Mouse (Mus musculus) adrenal gland, adult 10 weeks (tissue): Measurements from ENCODE around the gene Oxtr. TPM values are rescaled to one million over a fixed set of nuclear protein-coding genes. Genes with fewer than 3 reads are reported as not detected.

ENCODE experiments used
- polyA plus RNA-seq: library from polyadenylated mRNA; stranded (reverse); fragments of 350-450 nt; fragmentation: Illumina TruSeq; extraction: RNeasy Lipid Tissue Mini Kit (QIAGEN cat#74804); gene quantifications from one replicate; pipeline ENCODE4 v1.2.3, GENCODE M21; 2014; ENCODE audit warnings: low read depth, low replicate concordance

Gene Oxtr
- polyA plus RNA-seq = 155 TPM

GRCm38 (mm10) chr6:112489910-112490559, at the start of gene Oxtr:
Oxtr (minus strand) TSS chr6:112489943.

DNA sequence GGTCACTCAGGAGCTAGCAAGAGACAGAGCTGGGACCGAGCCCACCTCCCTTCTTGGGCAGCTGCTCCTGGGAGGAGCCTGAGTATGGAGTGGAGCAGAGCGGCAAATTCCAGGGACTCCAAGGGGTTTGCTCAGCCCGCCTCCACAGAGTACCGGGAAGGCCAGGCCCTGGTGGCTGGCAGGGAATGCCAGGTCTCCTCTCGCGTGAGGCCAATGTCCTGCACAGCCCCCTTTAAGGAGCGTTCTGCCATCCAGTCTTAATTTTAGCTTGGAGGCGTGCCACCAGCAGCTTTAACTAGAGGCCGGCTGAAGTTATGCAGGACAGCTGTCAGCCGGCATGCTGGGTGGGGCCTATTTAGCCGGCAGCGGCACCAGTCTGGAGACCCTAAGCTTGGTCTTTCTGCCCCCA, 30.4 kb downstream of the Oxtr start, which contains the start of gene Cav3:
Cav3 (plus strand) TSS at position 165 of the 409 bp plus-strand sequence.

Other genes with a start within 250 kb of the Oxtr start
- gene Lmcd1, start 216.2 kb downstream of the Oxtr start, polyA plus RNA-seq = 1.7 TPM
- gene Ssu2, start 101.9 kb downstream of the Oxtr start, polyA plus RNA-seq = 1.2 TPM
- not detected for gene Cav3, start 30.4 kb downstream of the Oxtr start, polyA plus RNA-seq
- gene Rad18, start 206.7 kb upstream of the Oxtr start, polyA plus RNA-seq = 22.5 TPM